Mouse (Mus musculus): ENCODE data around the gene Cer1. TPM values are rescaled to one million over a fixed set of nuclear protein-coding genes. Genes with fewer than 3 reads are reported as not detected.

Gene Cer1
- polyA plus RNA-seq, 2 experiments, result not detected

DNA sequence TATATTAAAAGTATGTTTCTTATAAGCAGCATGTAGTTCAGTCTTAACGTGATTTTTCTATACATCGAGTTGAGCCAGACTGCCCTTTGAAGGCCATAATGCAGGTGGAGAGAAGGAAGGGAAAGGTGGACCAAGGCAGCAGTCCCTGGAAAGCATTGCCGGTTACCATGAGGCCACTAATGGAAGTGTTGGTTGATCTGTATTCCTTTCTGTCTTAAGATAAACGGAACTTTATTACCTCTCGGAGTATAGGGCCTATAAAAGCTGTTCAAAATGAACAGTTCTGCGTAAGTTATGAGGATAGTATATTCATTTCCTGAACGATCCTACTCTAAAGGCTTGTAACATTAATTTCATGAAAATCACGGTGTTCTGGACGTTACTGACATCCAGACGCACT lies 10.3 kb upstream of the Cer1 start:
- H3K4me2 ChIP-seq (ENCODE audit: low read depth), result no peak overlapping the region
- no peaks in the 10 kb centered on the region for H3K4me1 ChIP-seq (replicated peaks; ENCODE audit: control insufficient read depth in 2 of 2, insufficient read depth in 2 of 2, low read length in 1 of 2)
- H3K9me3 ChIP-seq (ENCODE audit: control insufficient read depth, low read length), result no peaks in the 10 kb centered on the region
- 73% methylated on average over 10 of the region's 10 CpGs for WGBS (ENCODE audit: insufficient replicate concordance)
- no peak overlapping the region for H3K27ac ChIP-seq
- no peaks in the 10 kb centered on the region for H3K27me3 ChIP-seq (ENCODE audit: control insufficient read depth, insufficient read depth, low read length)
- H3K9ac ChIP-seq (replicated peaks), result no peak overlapping the region
- no peak overlapping the region for H3K4me3 ChIP-seq (ENCODE audit: insufficient read depth in 1 of 2, low read depth in 2 of 2, low read length in 2 of 2)
- no peak for DNase-seq (ENCODE audit: low read depth in 3 of 3, low spot score in 3 of 3)
- TF ChIP-seq CTCF (IDR thresholded peaks at IDR 0.05; ENCODE audit: low read depth) (no peak), EP300 (IDR thresholded peaks at IDR 0.05; ENCODE audit: low read depth) (no peak)
- no peak for ATAC-seq (ENCODE audit: insufficient read depth)
- no peaks in the 10 kb centered on the region for H3K36me3 ChIP-seq (replicated peaks; ENCODE audit: control insufficient read depth, insufficient read depth, low read depth)

DNA sequence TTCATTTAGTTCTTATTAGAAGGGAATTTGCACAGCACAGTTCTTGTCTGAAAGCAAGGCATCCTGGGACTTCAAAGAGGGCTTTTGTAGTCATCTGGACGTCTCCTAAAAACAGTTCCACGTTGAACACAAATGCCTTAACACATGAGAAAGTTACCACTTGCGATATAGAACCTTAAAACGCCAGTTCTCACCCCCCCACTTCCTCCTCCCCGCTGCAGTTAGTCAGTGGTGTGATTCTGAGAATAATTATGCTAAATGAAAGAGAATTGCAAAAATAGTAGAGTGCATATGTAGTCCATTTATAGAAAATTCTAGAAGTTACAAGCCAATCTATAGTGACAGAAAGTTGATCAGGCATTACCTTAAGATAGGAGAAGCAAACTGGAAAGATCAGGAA lies 7.3 kb upstream of the Cer1 start:
- no peaks in the 10 kb centered on the region for H3K27me3 ChIP-seq (ENCODE audit: control insufficient read depth, insufficient read depth, low read length)
- DNase-seq (ENCODE audit: low read depth in 3 of 3, low spot score in 3 of 3), result no peak
- no peak overlapping the region for H3K9ac ChIP-seq (replicated peaks)
- no peak overlapping the region for H3K4me3 ChIP-seq (ENCODE audit: insufficient read depth in 1 of 2, low read depth in 2 of 2, low read length in 2 of 2)
- ATAC-seq (ENCODE audit: insufficient read depth), result no peak
- no peak overlapping the region for H3K27ac ChIP-seq
- WGBS (ENCODE audit: insufficient replicate concordance), result 61% methylated on average over 5 of the region's 5 CpGs
- no peaks in the 10 kb centered on the region for H3K36me3 ChIP-seq (replicated peaks; ENCODE audit: control insufficient read depth, insufficient read depth, low read depth)
- TF ChIP-seq CTCF (IDR thresholded peaks at IDR 0.05; ENCODE audit: low read depth) (no peak), EP300 (IDR thresholded peaks at IDR 0.05; ENCODE audit: low read depth) (no peak)
- no peaks in the 10 kb centered on the region for H3K4me1 ChIP-seq (replicated peaks; ENCODE audit: control insufficient read depth in 2 of 2, insufficient read depth in 2 of 2, low read length in 1 of 2)
- no peaks in the 10 kb centered on the region for H3K9me3 ChIP-seq (ENCODE audit: control insufficient read depth, low read length)
- no peak overlapping the region for H3K4me2 ChIP-seq (ENCODE audit: low read depth)

DNA sequence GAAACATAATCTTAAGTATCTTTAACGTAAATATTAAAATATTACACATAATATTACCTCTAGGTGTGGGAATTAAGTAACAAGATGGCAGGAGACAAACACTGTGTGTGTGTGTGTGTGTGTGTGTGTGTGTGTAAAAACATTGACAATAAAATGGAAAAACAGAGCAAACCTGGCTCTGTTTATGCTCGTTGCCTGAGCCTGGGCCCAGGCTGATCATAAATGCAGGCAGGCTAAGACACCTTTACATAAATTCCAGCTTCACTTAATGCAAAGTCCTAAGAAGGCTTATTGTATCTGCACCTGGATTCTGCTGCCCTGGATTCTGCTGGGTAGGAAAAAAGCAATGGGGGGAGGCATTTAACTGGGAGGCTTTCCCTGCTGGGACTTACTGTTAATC lies 6.6 kb upstream of the Cer1 start:
- 71% methylated on average over 2 of the region's 2 CpGs for WGBS (ENCODE audit: insufficient replicate concordance)
- Histone ChIP-seq H3K9me3 (ENCODE audit: control insufficient read depth, low read length) (no peaks in the 10 kb centered on the region), H3K4me3 (ENCODE audit: insufficient read depth in 1 of 2, low read depth in 2 of 2, low read length in 2 of 2) (no peak overlapping the region), H3K4me1 (replicated peaks; ENCODE audit: control insufficient read depth in 2 of 2, insufficient read depth in 2 of 2, low read length in 1 of 2) (no peaks in the 10 kb centered on the region), H3K9ac (replicated peaks) (no peak overlapping the region), H3K27ac (no peak overlapping the region), H3K27me3 (ENCODE audit: control insufficient read depth, insufficient read depth, low read length) (no peaks in the 10 kb centered on the region), H3K4me2 (ENCODE audit: low read depth) (no peak overlapping the region), H3K36me3 (replicated peaks; ENCODE audit: control insufficient read depth, insufficient read depth, low read depth) (no peaks in the 10 kb centered on the region)
- TF ChIP-seq CTCF (IDR thresholded peaks at IDR 0.05; ENCODE audit: low read depth), result no peak
- DNase-seq (ENCODE audit: low read depth in 3 of 3, low spot score in 3 of 3) (no peak), ATAC-seq (ENCODE audit: insufficient read depth) (no peak)

- Histone ChIP-seq H3K4me3 (ENCODE audit: insufficient read depth in 1 of 2, low read depth in 2 of 2, low read length in 2 of 2) (no peak overlapping the region), H3K9ac (replicated peaks) (no peak overlapping the region), H3K36me3 (replicated peaks; ENCODE audit: control insufficient read depth, insufficient read depth, low read depth) (no peaks in the 10 kb centered on the region), H3K9me3 (ENCODE audit: control insufficient read depth, low read length) (no peaks in the 10 kb centered on the region), H3K4me1 (replicated peaks; ENCODE audit: control insufficient read depth in 2 of 2, insufficient read depth in 2 of 2, low read length in 1 of 2) (no peaks in the 10 kb centered on the region), H3K27ac (no peak overlapping the region), H3K27me3 (ENCODE audit: control insufficient read depth, insufficient read depth, low read length) (no peaks in the 10 kb centered on the region), H3K4me2 (ENCODE audit: low read depth) (no peak overlapping the region)
- TF ChIP-seq CTCF (IDR thresholded peaks at IDR 0.05; ENCODE audit: low read depth) (no peak), EP300 (IDR thresholded peaks at IDR 0.05; ENCODE audit: low read depth) (no peak)
- ATAC-seq (ENCODE audit: insufficient read depth) (no peak), DNase-seq (ENCODE audit: low read depth in 3 of 3, low spot score in 3 of 3) (no peak)
- WGBS (ENCODE audit: insufficient replicate concordance), result 78% methylated on average over 7 of the region's 7 CpGs
Measured at GRCm38 (mm10) chr4:82891049-82891448, 6.1 kb upstream of the Cer1 start.

DNA sequence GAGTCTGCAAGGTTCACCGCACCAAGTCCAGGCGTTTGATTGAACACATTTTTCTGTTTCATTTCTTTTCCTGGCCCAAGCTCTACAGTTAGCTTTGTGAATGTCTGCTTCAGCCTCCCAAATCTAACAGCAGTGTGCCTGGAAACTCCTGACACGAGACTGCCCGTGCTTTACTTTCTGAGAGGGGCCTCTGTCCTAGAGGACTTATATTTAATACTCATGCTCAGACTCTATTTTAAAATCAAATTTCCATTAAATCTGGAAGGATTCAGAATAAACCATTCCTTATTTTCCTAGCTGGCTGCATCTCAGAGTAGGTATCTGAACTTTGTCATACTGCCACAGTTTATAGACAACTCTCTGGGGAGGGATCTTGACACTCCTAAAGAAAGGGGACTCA lies 5.6 kb upstream of the Cer1 start:
- Histone ChIP-seq H3K9ac (replicated peaks) (no peak overlapping the region), H3K4me3 (ENCODE audit: insufficient read depth in 1 of 2, low read depth in 2 of 2, low read length in 2 of 2) (no peak overlapping the region), H3K27ac (no peak overlapping the region), H3K27me3 (ENCODE audit: control insufficient read depth, insufficient read depth, low read length) (no peaks in the 10 kb centered on the region), H3K36me3 (replicated peaks; ENCODE audit: control insufficient read depth, insufficient read depth, low read depth) (no peaks in the 10 kb centered on the region), H3K9me3 (ENCODE audit: control insufficient read depth, low read length) (no peaks in the 10 kb centered on the region), H3K4me1 (replicated peaks; ENCODE audit: control insufficient read depth in 2 of 2, insufficient read depth in 2 of 2, low read length in 1 of 2) (no peaks in the 10 kb centered on the region), H3K4me2 (ENCODE audit: low read depth) (no peak overlapping the region)
- DNase-seq (ENCODE audit: low read depth in 3 of 3, low spot score in 3 of 3) (no peak), ATAC-seq (ENCODE audit: insufficient read depth) (no peak)
- WGBS (ENCODE audit: insufficient replicate concordance), result 72% methylated on average over 4 of the region's 4 CpGs
- no peak for TF ChIP-seq CTCF (IDR thresholded peaks at IDR 0.05; ENCODE audit: low read depth)
- TF ChIP-seq EP300 (IDR thresholded peaks at IDR 0.05; ENCODE audit: low read depth), result no peak

GRCm38 (mm10) chr4:82886148-82886547 lies 1.2 kb upstream of the Cer1 start:
- Histone ChIP-seq H3K4me2 (ENCODE audit: low read depth) (no peak overlapping the region), H3K9ac (replicated peaks) (no peak overlapping the region), H3K36me3 (replicated peaks; ENCODE audit: control insufficient read depth, insufficient read depth, low read depth) (no peaks in the 10 kb centered on the region), H3K27ac (no peak overlapping the region), H3K9me3 (ENCODE audit: control insufficient read depth, low read length) (no peaks in the 10 kb centered on the region), H3K27me3 (ENCODE audit: control insufficient read depth, insufficient read depth, low read length) (no peaks in the 10 kb centered on the region), H3K4me1 (replicated peaks; ENCODE audit: control insufficient read depth in 2 of 2, insufficient read depth in 2 of 2, low read length in 1 of 2) (no peaks in the 10 kb centered on the region), H3K4me3 (ENCODE audit: insufficient read depth in 1 of 2, low read depth in 2 of 2, low read length in 2 of 2) (no peak overlapping the region)
- DNase-seq (ENCODE audit: low read depth in 3 of 3, low spot score in 3 of 3) (no peak), ATAC-seq (ENCODE audit: insufficient read depth) (no peak)
- TF ChIP-seq CTCF (IDR thresholded peaks at IDR 0.05; ENCODE audit: low read depth) (no peak), EP300 (IDR thresholded peaks at IDR 0.05; ENCODE audit: low read depth) (no peak)
- 44% methylated on average over 2 of the region's 2 CpGs for WGBS (ENCODE audit: insufficient replicate concordance)

All from liver, embryonic 14.5 days (tissue).